Mouse (Mus musculus) 3134 (cell line): ENCODE measurements around the gene Vmn1r173.
"Not testable (repeated sequence)": the region's sequence is repeated elsewhere in the genome, so short reads cannot be mapped to it uniquely, and the experiment has no call there.

ENCODE experiments used
- DNase-seq: peaks from one replicate; pipeline ENCODE4 v3.0.0-alpha.2; 2011; ENCODE audit warnings: low spot score; ENCODE audit not compliant: insufficient read length; ENCODE audit errors: extremely low read depth

The Vmn1r173 gene

GRCm38 (mm10) chr7:23700403-23700802 is at the start of gene Vmn1r173:
TSS of gene Vmn1r173 (plus strand) at chr7:23700703.
- DNase-seq, result not testable (repeated sequence)

DNA sequence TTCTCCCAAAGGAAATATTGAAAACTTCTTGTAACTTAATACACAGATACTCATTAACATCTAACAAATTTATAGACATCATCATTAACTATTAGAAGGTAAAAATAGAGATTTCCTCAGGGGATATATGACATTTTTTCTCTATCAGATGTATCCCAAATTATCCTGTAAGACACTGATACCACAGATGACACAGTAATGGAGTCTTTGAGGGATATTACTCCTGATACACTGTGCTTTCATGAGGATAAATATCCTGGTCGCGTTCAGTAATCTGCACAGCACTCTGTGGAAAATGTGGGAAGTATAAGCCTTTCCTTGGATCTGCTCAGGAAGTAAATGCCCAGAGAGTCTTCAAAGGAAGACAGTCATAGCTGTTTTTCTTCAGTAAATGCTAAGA is 42.5 kb upstream of the Vmn1r173 start, which contains the start of gene Vmn1r172:
TSS of gene Vmn1r172 (plus strand) at position 301 of the 400 bp plus-strand sequence.
- DNase-seq, result no peak

DNA sequence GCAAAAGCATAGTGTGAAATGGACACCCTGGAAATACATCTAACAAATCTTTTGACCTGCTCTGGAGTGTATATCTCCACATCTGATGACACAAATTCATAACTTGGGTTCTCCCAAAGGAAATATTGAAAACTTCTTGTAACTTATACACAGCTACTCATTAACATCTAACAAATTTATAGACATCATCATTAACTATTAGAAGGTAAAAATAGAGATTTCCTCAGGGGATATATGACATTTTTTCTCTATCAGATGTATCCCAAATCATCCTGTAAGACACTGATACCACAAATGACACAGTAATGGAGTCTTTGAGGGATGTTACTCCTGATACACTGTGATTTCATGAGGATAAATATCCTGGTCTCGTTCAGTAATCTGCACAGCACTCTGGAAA is 51.5 kb downstream of the Vmn1r173 start, which contains the start of gene Vmn1r174:
TSS of gene Vmn1r174 (plus strand) at position 301 of the 400 bp plus-strand sequence.
- not testable (repeated sequence) for DNase-seq
